Mouse (Mus musculus) CH12.LX (cell line): ENCODE measurements around the gene Ncoa5. TPM values are rescaled to one million over a fixed set of nuclear protein-coding genes. Genes with fewer than 3 reads are reported as not detected.

ENCODE experiments used
- DNase-seq: peaks from one replicate; pipeline ENCODE4 v3.0.0-alpha.2; 2013; ENCODE audit errors: extremely low read depth
- H3K27ac ChIP-seq: 2 replicates; pipeline ENCODE4 v1.5.1; 2012; ENCODE audit warnings: low read depth, mild to moderate bottlenecking, control low read depth, moderate library complexity; ENCODE audit not compliant: insufficient read depth
- H3K27me3 ChIP-seq: replicated peaks from 2 replicates; pipeline ENCODE3; 2012; ENCODE audit warnings: inconsistent platforms
- H3K36me3 ChIP-seq, 2 experiments: replicated peaks in 1 of 2; 2 replicates each; pipeline versions ENCODE3 to v1.6.1; 2012; ENCODE audit warnings: inconsistent platforms in 1 of 2, low read length in 1 of 2, mild to moderate bottlenecking in 1 of 2, mixed read lengths in 1 of 2, moderate library complexity in 1 of 2; ENCODE audit not compliant: control insufficient read depth in 1 of 2, insufficient read depth in 1 of 2
- H3K4me1 ChIP-seq, 2 experiments: 2 replicates each; pipeline ENCODE4 v1.6.1; 2012; ENCODE audit warnings: inconsistent platforms in 1 of 2, moderate library complexity in 1 of 2; ENCODE audit not compliant: insufficient read depth in 2 of 2, control insufficient read depth in 1 of 2
- H3K4me2 ChIP-seq: 2 replicates; pipeline ENCODE4 v1.6.1; 2012; ENCODE audit warnings: low read depth, mild to moderate bottlenecking, control low read depth; ENCODE audit not compliant: poor library complexity, insufficient read depth, severe bottlenecking
- H3K4me3 ChIP-seq, 3 experiments: fragments of 150-350 bp in 1 of 3; sonication (generic) in 1 of 3; replicated peaks in 1 of 3; 2 replicates each; pipeline versions ENCODE3 to v1.5.1; 2011 to 2012; ENCODE audit warnings: low read depth in 2 of 3, low read length in 2 of 3, mild to moderate bottlenecking in 2 of 3, moderate library complexity in 2 of 3, control low read depth in 1 of 3, improper control_type of control experiment in 1 of 3, inconsistent platforms in 1 of 3, mixed read lengths in 1 of 3; ENCODE audit not compliant: poor library complexity in 1 of 3
- H3K79me2 ChIP-seq: replicated peaks from 2 replicates; pipeline ENCODE4 v1.6.1; 2012; ENCODE audit warnings: mild to moderate bottlenecking, moderate library complexity; ENCODE audit not compliant: control insufficient read depth, poor library complexity, insufficient read depth, severe bottlenecking; ENCODE audit errors: extremely low read depth
- H3K9ac ChIP-seq: 2 replicates; pipeline ENCODE4 v1.6.1; 2012; ENCODE audit warnings: low read depth, mild to moderate bottlenecking, control low read depth, moderate library complexity; ENCODE audit not compliant: insufficient read depth
- H3K9me3 ChIP-seq: replicated peaks from 2 replicates; pipeline ENCODE3; 2012; ENCODE audit warnings: low read length, inconsistent platforms, mixed read lengths
- CHD1 ChIP-seq: IDR thresholded peaks from 2 replicates; pipeline ENCODE4 v1.6.1; 2012; ENCODE audit warnings: low read depth, low read length, improper control_type of control experiment, inconsistent platforms
- CTCF ChIP-seq, 2 experiments: IDR thresholded peaks in 1 of 2; conservative IDR thresholded peaks in 1 of 2; 2 replicates each; pipeline ENCODE4 v1.5.1; 2011 to 2012; ENCODE audit warnings: low read depth in 2 of 2, low read length in 2 of 2, improper control_type of control experiment in 1 of 2, inconsistent platforms in 1 of 2, mild to moderate bottlenecking in 1 of 2, moderate library complexity in 1 of 2
- ETS1 ChIP-seq: conservative IDR thresholded peaks from 2 replicates; pipeline ENCODE4 v1.6.1; 2012; ENCODE audit warnings: low read depth, mild to moderate bottlenecking, inconsistent platforms, low read length, improper control_type of control experiment, moderate library complexity
- KAT2A ChIP-seq: IDR thresholded peaks from 2 replicates; pipeline ENCODE4 v1.6.1; 2012; ENCODE audit warnings: low read length, improper control_type of control experiment, inconsistent platforms; ENCODE audit not compliant: insufficient replicate concordance
- MAFK ChIP-seq: IDR thresholded peaks from 2 replicates; pipeline ENCODE4 v1.6.1; 2011; ENCODE audit warnings: low read length, improper control_type of control experiment; ENCODE audit not compliant: insufficient replicate concordance
- MAX ChIP-seq: IDR thresholded peaks from 2 replicates; pipeline ENCODE4 v1.6.1; 2011; ENCODE audit warnings: low read length, improper control_type of control experiment
- MAZ ChIP-seq: IDR thresholded peaks from 2 replicates; pipeline ENCODE4 v1.6.1; 2012; ENCODE audit warnings: low read depth, mild to moderate bottlenecking, inconsistent platforms, low read length, improper control_type of control experiment, moderate library complexity
- MXI1 ChIP-seq: IDR thresholded peaks from 2 replicates; pipeline ENCODE4 v1.6.1; 2011; ENCODE audit warnings: mild to moderate bottlenecking, low read depth, low read length, improper control_type of control experiment
- NRF1 ChIP-seq: IDR thresholded peaks from 2 replicates; pipeline ENCODE4 v1.6.1; 2014; ENCODE audit warnings: low read depth, mild to moderate bottlenecking, inconsistent platforms, low read length, improper control_type of control experiment, moderate library complexity
- PAX5 ChIP-seq: IDR thresholded peaks from 2 replicates; pipeline ENCODE4 v1.6.1; 2012; ENCODE audit warnings: low read length, inconsistent platforms, mixed read lengths
- POLR2A ChIP-seq: IDR thresholded peaks from 2 replicates; pipeline ENCODE4 v1.6.1; 2011; ENCODE audit warnings: low read depth, mild to moderate bottlenecking, improper control_type of control experiment, low read length
- RAD21 ChIP-seq: IDR thresholded peaks from 2 replicates; pipeline ENCODE4 v1.6.1; 2011; ENCODE audit warnings: low read depth, mild to moderate bottlenecking, low read length, improper control_type of control experiment, moderate library complexity
- RCOR1 ChIP-seq: conservative IDR thresholded peaks from 2 replicates; pipeline ENCODE4 v1.6.1; 2012; ENCODE audit warnings: low read depth, mild to moderate bottlenecking, inconsistent platforms, low read length, improper control_type of control experiment
- SMC3 ChIP-seq: IDR thresholded peaks from 2 replicates; pipeline ENCODE4 v1.6.1; 2011; ENCODE audit warnings: low read depth, low read length, improper control_type of control experiment
- TBP ChIP-seq: conservative IDR thresholded peaks from 2 replicates; pipeline ENCODE4 v1.6.1; 2011; ENCODE audit warnings: low read depth, low read length, improper control_type of control experiment
- USF2 ChIP-seq: conservative IDR thresholded peaks from 2 replicates; pipeline ENCODE4 v1.6.1; 2011; ENCODE audit warnings: low read depth, low read length, improper control_type of control experiment
- ZC3H11A ChIP-seq: IDR thresholded peaks from 2 replicates; pipeline ENCODE4 v1.6.1; 2012; ENCODE audit warnings: low read depth, mild to moderate bottlenecking, inconsistent platforms, low read length, improper control_type of control experiment
- ZNF384 ChIP-seq: IDR thresholded peaks from 2 replicates; pipeline ENCODE4 v1.6.1; 2012; ENCODE audit warnings: low read depth, low read length, improper control_type of control experiment, inconsistent platforms
- dilution Hi-C: fragments of 300-500 bp; cut with MboI; formaldehyde crosslinking; loops from 2 replicates; pipeline ENCODE4 v1.14.3; 2020; ENCODE audit warnings: low sequenced_read_pairs; ENCODE audit not compliant: extremely low pct_unique_long_range_greater_than_20kb, extremely low pct_ligation_motif_present
- in situ Hi-C: fragments of 300-500 bp; cut with MboI; formaldehyde crosslinking; loops from 3 replicates; pipeline ENCODE4 v1.14.3; 2019; ENCODE audit warnings: low sequenced_read_pairs, low pct_ligation_motif_present, low pct_unique_long_range_greater_than_20kb, mixed read lengths
- polyA plus RNA-seq: library from polyadenylated mRNA; unstranded; fragments of >175 nt; gene quantifications from 2 replicates; pipeline ENCODE4 v1.2.1, GENCODE M21; 2012; ENCODE audit warnings: low read depth; ENCODE audit not compliant: insufficient read length
- total RNA-seq, 2 experiments: library from RNA; depleted of rRNA; stranded (reverse); fragments of 300-350 nt in 1 of 2; fragments of >200 nt in 1 of 2; gene quantifications; 2 replicates each; pipeline ENCODE4 v1.2.3; 2012 to 2014

The Ncoa5 gene
- total and polyA plus RNA-seq, 3 experiments = 18.6 to 46.4 (median 20.1) TPM

- peaks cover 11 to 57% of the 10 kb centered on the region in 2 experiments for H3K4me1 ChIP-seq
- H3K9me3 ChIP-seq = no peaks in the 10 kb centered on the region
- DNase-seq = no peak
- in situ Hi-C loops (no loop called here), dilution Hi-C loops (no loop called here)
- peak overlapping the region in 2 of 3 experiments; percentile 79 to 90 for H3K4me3 ChIP-seq
- no peak for TF ChIP-seq RAD21
- no peak for TF ChIP-seq MXI1
- no peak for TF ChIP-seq NRF1
- TF ChIP-seq CHD1 = no peak
- TF ChIP-seq SMC3 = no peak
- no peak for TF ChIP-seq ETS1
- no peak for TF ChIP-seq PAX5
- TF ChIP-seq USF2 = no peak
- TF ChIP-seq ZC3H11A = no peak
- no peak for TF ChIP-seq MAFK
- TF ChIP-seq POLR2A = no peak
- TF ChIP-seq ZNF384 = no peak
- no peak for TF ChIP-seq TBP
- no peak for TF ChIP-seq MAZ
- TF ChIP-seq RCOR1 = no peak
- no peak for TF ChIP-seq MAX
- TF ChIP-seq, all 38 proteins: peak for 0
- peak overlapping the region; percentile 78 for H3K9ac ChIP-seq
- peak overlapping the region; percentile 39 for H3K4me2 ChIP-seq
- peaks cover 0 to 14% of the 10 kb centered on the region in 2 experiments for H3K36me3 ChIP-seq
- peaks cover 41% of the 10 kb centered on the region for H3K79me2 ChIP-seq
- no peak overlapping the region for H3K27ac ChIP-seq
- no peaks in the 10 kb centered on the region for H3K27me3 ChIP-seq
These were observed 1.4 kb downstream of the Ncoa5 start for GRCm38 (mm10) chr2:165033306-165033705.

- dilution Hi-C loops = no loop called here
- no peak overlapping the region for H3K4me2 ChIP-seq
These were observed 2.1 kb downstream of the Ncoa5 start for GRCm38 (mm10) chr2:165032533-165032932.

More at GRCm38 (mm10) chr2:165032533-165032932, 2.1 kb downstream of the Ncoa5 start:
- H3K4me1 ChIP-seq = peaks cover 11 to 61% of the 10 kb centered on the region in 2 experiments
- no peak overlapping the region for H3K9ac ChIP-seq
- no peak overlapping the region for H3K4me3 ChIP-seq
- no peaks in the 10 kb centered on the region for H3K27me3 ChIP-seq
- no peak overlapping the region for H3K27ac ChIP-seq
- peaks cover 47% of the 10 kb centered on the region for H3K79me2 ChIP-seq
- no peaks in the 10 kb centered on the region for H3K9me3 ChIP-seq
- no peak for DNase-seq
- in situ Hi-C loops = no loop called here
- peak in 1 of 2 experiments; percentile 6; a peak in 1 of 4 replicates for TF ChIP-seq CTCF (conservative IDR thresholded peaks at IDR 0.05 in 1 of 2, IDR thresholded peaks at IDR 0.05 in 1 of 2; ENCODE audit: low read depth in 2 of 2, low read length in 2 of 2)
- TF ChIP-seq KAT2A = no peak
- peaks cover 0 to 17% of the 10 kb centered on the region in 2 experiments for H3K36me3 ChIP-seq
